Comparison of ENCODE assay signal across 9 mouse cellular contexts in genomic region chr17:67473137-67473536, GRCm38 (mm10).
DNase-seq lines count a peak whose midpoint lies in the region; ATAC-seq and TF ChIP-seq lines count a peak whose summit lies in the region.
"Had no signal": no experiment of that assay in that cellular context is flagged by ENCODE, and none has a peak within 500 bp of the region (broad histone marks: within the 10 kb centered on the region; RNA-seq: fewer than 3 reads in every experiment).

No protein-coding gene starts in this region.

- TF ChIP-seq CTCF in liver, adult 2 months (IDR thresholded peaks at IDR 0.05; ENCODE audit: low read depth, low read length): peak; percentile 66

- no peak overlapping the region for H3K27ac ChIP-seq in liver, embryonic 12.5 days
- H3K27ac ChIP-seq in kidney, embryonic 15.5 days: no peak overlapping the region
- no peak overlapping the region for H3K27ac ChIP-seq in liver, adult 2 months (replicated peaks; ENCODE audit: insufficient read depth, low read depth, low read length)
- H3K27ac ChIP-seq: liver, embryonic 15.5 days had no signal

- H3K79me2 ChIP-seq in liver, adult 2 months (ENCODE audit: control insufficient read depth, insufficient read depth, low read length): no peaks in the 10 kb centered on the region

- H3K36me3 ChIP-seq in liver, embryonic 12.5 days: no peaks in the 10 kb centered on the region
- no peaks in the 10 kb centered on the region for H3K36me3 ChIP-seq in kidney, embryonic 15.5 days
- H3K36me3 ChIP-seq in liver, adult 2 months (ENCODE audit: control insufficient read depth, insufficient read depth, low read length): no peaks in the 10 kb centered on the region
- H3K36me3 ChIP-seq: liver, embryonic 15.5 days had no signal

- no peak overlapping the region for H3K4me2 ChIP-seq in liver, embryonic 12.5 days
- no peak overlapping the region for H3K4me2 ChIP-seq in kidney, embryonic 15.5 days
- H3K4me2 ChIP-seq: liver, embryonic 15.5 days had no signal

- TF ChIP-seq POLR2A in liver, adult 2 months (IDR thresholded peaks at IDR 0.05; ENCODE audit: extremely low read depth, insufficient read depth, low read length): no peak

- no peaks in the 10 kb centered on the region for H3K27me3 ChIP-seq in liver, embryonic 12.5 days (replicated peaks)
- no peaks in the 10 kb centered on the region for H3K27me3 ChIP-seq in kidney, embryonic 15.5 days
- no peaks in the 10 kb centered on the region for H3K27me3 ChIP-seq in liver, adult 2 months (ENCODE audit: control insufficient read depth, insufficient read depth, low read length)
- H3K27me3 ChIP-seq: liver, embryonic 15.5 days had no signal

- 34% methylated on average over 2 of the region's 2 CpGs for WGBS in liver, embryonic 12.5 days (ENCODE audit: insufficient replicate concordance)
- WGBS in kidney, embryonic 15.5 days: 26% methylated on average over 2 of the region's 2 CpGs
- 37% methylated on average over 2 of the region's 2 CpGs for WGBS in liver, adult 2 months

- H3K9ac ChIP-seq in liver, embryonic 12.5 days: no peak overlapping the region
- no peak overlapping the region for H3K9ac ChIP-seq in kidney, embryonic 15.5 days
- no peak overlapping the region for H3K9ac ChIP-seq in liver, adult 2 months (ENCODE audit: low read depth, low read length)
- H3K9ac ChIP-seq: liver, embryonic 15.5 days had no signal

- H3K4me3 ChIP-seq in liver, embryonic 12.5 days: no peak overlapping the region
- no peak overlapping the region for H3K4me3 ChIP-seq in kidney, embryonic 15.5 days (replicated peaks)
- no peak overlapping the region for H3K4me3 ChIP-seq in liver, adult 2 months (ENCODE audit: insufficient read depth, low read depth, low read length)
- H3K4me3 ChIP-seq: liver, embryonic 15.5 days had no signal

- no peak for ATAC-seq in liver, embryonic 12.5 days
- ATAC-seq in kidney, embryonic 15.5 days (replicated peaks; ENCODE audit: low FRiP score): 0 out of 2 replicates have a peak, but pooled peaks have one; percentile 46

- peak; percentile 50 for DNase-seq in liver
- peak; percentile 36 for DNase-seq in cerebellum, adult 9-10 months
- DNase-seq in frontal cortex, postnatal 25 days (ENCODE audit: low spot score in 2 of 2): peak; percentile 60 to 62
- no peak for DNase-seq in liver, adult 2 months (ENCODE audit: extremely low read depth, low read depth, low spot score)
- peak; percentile 79 for DNase-seq in retina, postnatal 1 day
- DNase-seq in B cell, adult 2 months: no peak

- no peaks in the 10 kb centered on the region for H3K4me1 ChIP-seq in liver, embryonic 12.5 days
- 0 out of 2 replicates have a peak, but pooled peaks cover 5% of the 10 kb centered on the region for H3K4me1 ChIP-seq in kidney, embryonic 15.5 days
- H3K4me1 ChIP-seq in liver, adult 2 months (ENCODE audit: control insufficient read depth, insufficient read depth, low read length): no peaks in the 10 kb centered on the region
- H3K4me1 ChIP-seq: liver, embryonic 15.5 days had no signal

- peaks cover 18% of the 10 kb centered on the region; the same call in 1 of the 2 replicates for H3K9me3 ChIP-seq in liver, embryonic 12.5 days (replicated peaks)
- H3K9me3 ChIP-seq in kidney, embryonic 15.5 days (replicated peaks): peaks cover 9% of the 10 kb centered on the region; the same call in 1 of the 2 replicates
- H3K9me3 ChIP-seq: liver, embryonic 15.5 days had no signal

Comparison
In these comparisons a context has a peak if more than half of its experiments do, and no peak if none do; other contexts are left out.
1. DNase-seq: peak in liver (single experiment), cerebellum, adult 9-10 months (single experiment), frontal cortex, postnatal 25 days (2 of 2) and retina, postnatal 1 day (single experiment); none in liver, adult 2 months (single experiment) and B cell, adult 2 months (0 of 2).